Mouse (Mus musculus) CH12.LX (cell line): ENCODE measurements at regions not wholly inside any gene's neighbourhood (a gene's known extent, or its start where the extent isn't known, plus 50 kb on each side); places are given as distances from the start of the nearest gene placed in this dataset.

Source experiments
- DNase-seq: peaks from one replicate; pipeline ENCODE4 v3.0.0-alpha.2; 2013; ENCODE audit errors: extremely low read depth
- H3K27ac ChIP-seq: 2 replicates; pipeline ENCODE4 v1.5.1; 2012; ENCODE audit warnings: low read depth, mild to moderate bottlenecking, control low read depth, moderate library complexity; ENCODE audit not compliant: insufficient read depth
- H3K27me3 ChIP-seq: replicated peaks from 2 replicates; pipeline ENCODE3; 2012; ENCODE audit warnings: inconsistent platforms
- H3K36me3 ChIP-seq, 2 experiments: replicated peaks in 1 of 2; 2 replicates each; pipeline versions ENCODE3 to v1.6.1; 2012; ENCODE audit warnings: inconsistent platforms in 1 of 2, low read length in 1 of 2, mild to moderate bottlenecking in 1 of 2, mixed read lengths in 1 of 2, moderate library complexity in 1 of 2; ENCODE audit not compliant: control insufficient read depth in 1 of 2, insufficient read depth in 1 of 2
- H3K4me1 ChIP-seq, 2 experiments: 2 replicates each; pipeline ENCODE4 v1.6.1; 2012; ENCODE audit warnings: inconsistent platforms in 1 of 2, moderate library complexity in 1 of 2; ENCODE audit not compliant: insufficient read depth in 2 of 2, control insufficient read depth in 1 of 2
- H3K4me2 ChIP-seq: 2 replicates; pipeline ENCODE4 v1.6.1; 2012; ENCODE audit warnings: low read depth, mild to moderate bottlenecking, control low read depth; ENCODE audit not compliant: poor library complexity, insufficient read depth, severe bottlenecking
- H3K4me3 ChIP-seq, 3 experiments: fragments of 150-350 bp in 1 of 3; sonication (generic) in 1 of 3; replicated peaks in 1 of 3; 2 replicates each; pipeline versions ENCODE3 to v1.5.1; 2011 to 2012; ENCODE audit warnings: low read depth in 2 of 3, low read length in 2 of 3, mild to moderate bottlenecking in 2 of 3, moderate library complexity in 2 of 3, control low read depth in 1 of 3, improper control_type of control experiment in 1 of 3, inconsistent platforms in 1 of 3, mixed read lengths in 1 of 3; ENCODE audit not compliant: poor library complexity in 1 of 3
- H3K79me2 ChIP-seq: replicated peaks from 2 replicates; pipeline ENCODE4 v1.6.1; 2012; ENCODE audit warnings: mild to moderate bottlenecking, moderate library complexity; ENCODE audit not compliant: control insufficient read depth, poor library complexity, insufficient read depth, severe bottlenecking; ENCODE audit errors: extremely low read depth
- H3K9ac ChIP-seq: 2 replicates; pipeline ENCODE4 v1.6.1; 2012; ENCODE audit warnings: low read depth, mild to moderate bottlenecking, control low read depth, moderate library complexity; ENCODE audit not compliant: insufficient read depth
- H3K9me3 ChIP-seq: replicated peaks from 2 replicates; pipeline ENCODE3; 2012; ENCODE audit warnings: low read length, inconsistent platforms, mixed read lengths
- BHLHE40 ChIP-seq: IDR thresholded peaks from 2 replicates; pipeline ENCODE4 v1.6.1; 2011; ENCODE audit warnings: mild to moderate bottlenecking, low read depth, low read length, improper control_type of control experiment
- CHD1 ChIP-seq: IDR thresholded peaks from 2 replicates; pipeline ENCODE4 v1.6.1; 2012; ENCODE audit warnings: low read depth, low read length, improper control_type of control experiment, inconsistent platforms
- CTCF ChIP-seq, 2 experiments: IDR thresholded peaks in 1 of 2; conservative IDR thresholded peaks in 1 of 2; 2 replicates each; pipeline ENCODE4 v1.5.1; 2011 to 2012; ENCODE audit warnings: low read depth in 2 of 2, low read length in 2 of 2, improper control_type of control experiment in 1 of 2, inconsistent platforms in 1 of 2, mild to moderate bottlenecking in 1 of 2, moderate library complexity in 1 of 2
- E2F4 ChIP-seq: IDR thresholded peaks from 2 replicates; pipeline ENCODE4 v1.6.1; 2011; ENCODE audit warnings: low read depth, low read length, improper control_type of control experiment; ENCODE audit not compliant: insufficient replicate concordance
- ELF1 ChIP-seq: IDR thresholded peaks from 2 replicates; pipeline ENCODE4 v1.6.1; 2014; ENCODE audit warnings: low read depth, mild to moderate bottlenecking, inconsistent platforms, low read length, improper control_type of control experiment
- EP300 ChIP-seq: IDR thresholded peaks from 2 replicates; pipeline ENCODE4 v1.6.1; 2011; ENCODE audit warnings: low read length, improper control_type of control experiment
- ETS1 ChIP-seq: conservative IDR thresholded peaks from 2 replicates; pipeline ENCODE4 v1.6.1; 2012; ENCODE audit warnings: low read depth, mild to moderate bottlenecking, inconsistent platforms, low read length, improper control_type of control experiment, moderate library complexity
- GABPA ChIP-seq: IDR thresholded peaks from 2 replicates; pipeline ENCODE4 v1.6.1; 2012; ENCODE audit warnings: low read depth, low read length, improper control_type of control experiment, inconsistent platforms; ENCODE audit not compliant: insufficient replicate concordance
- HCFC1 ChIP-seq: IDR thresholded peaks from 2 replicates; pipeline ENCODE4 v1.6.1; 2012; ENCODE audit warnings: low read depth, mild to moderate bottlenecking, inconsistent platforms, low read length, improper control_type of control experiment
- IRF4 ChIP-seq: IDR thresholded peaks from 2 replicates; pipeline ENCODE4 v1.6.1; 2014; ENCODE audit warnings: low read depth, mild to moderate bottlenecking, inconsistent platforms, low read length, improper control_type of control experiment
- JUN ChIP-seq: IDR thresholded peaks from 2 replicates; pipeline ENCODE4 v1.6.1; 2011; ENCODE audit warnings: low read depth, mild to moderate bottlenecking, low read length, improper control_type of control experiment, moderate library complexity; ENCODE audit not compliant: insufficient read depth
- JUND ChIP-seq: conservative IDR thresholded peaks from 2 replicates; pipeline ENCODE4 v1.6.1; 2011; ENCODE audit warnings: low read depth, low read length, improper control_type of control experiment
- KAT2A ChIP-seq: IDR thresholded peaks from 2 replicates; pipeline ENCODE4 v1.6.1; 2012; ENCODE audit warnings: low read length, improper control_type of control experiment, inconsistent platforms; ENCODE audit not compliant: insufficient replicate concordance
- MAFK ChIP-seq: IDR thresholded peaks from 2 replicates; pipeline ENCODE4 v1.6.1; 2011; ENCODE audit warnings: low read length, improper control_type of control experiment; ENCODE audit not compliant: insufficient replicate concordance
- MAX ChIP-seq: IDR thresholded peaks from 2 replicates; pipeline ENCODE4 v1.6.1; 2011; ENCODE audit warnings: low read length, improper control_type of control experiment
- MAZ ChIP-seq: IDR thresholded peaks from 2 replicates; pipeline ENCODE4 v1.6.1; 2012; ENCODE audit warnings: low read depth, mild to moderate bottlenecking, inconsistent platforms, low read length, improper control_type of control experiment, moderate library complexity
- MEF2A ChIP-seq: IDR thresholded peaks from 2 replicates; pipeline ENCODE4 v1.6.1; 2014; ENCODE audit warnings: low read depth, mild to moderate bottlenecking, inconsistent platforms, low read length, improper control_type of control experiment, borderline replicate concordance
- MXI1 ChIP-seq: IDR thresholded peaks from 2 replicates; pipeline ENCODE4 v1.6.1; 2011; ENCODE audit warnings: mild to moderate bottlenecking, low read depth, low read length, improper control_type of control experiment
- NELFE ChIP-seq: IDR thresholded peaks from 2 replicates; pipeline ENCODE4 v1.6.1; 2011; ENCODE audit warnings: low read depth, low read length, improper control_type of control experiment
- NRF1 ChIP-seq: IDR thresholded peaks from 2 replicates; pipeline ENCODE4 v1.6.1; 2014; ENCODE audit warnings: low read depth, mild to moderate bottlenecking, inconsistent platforms, low read length, improper control_type of control experiment, moderate library complexity
- PAX5 ChIP-seq: IDR thresholded peaks from 2 replicates; pipeline ENCODE4 v1.6.1; 2012; ENCODE audit warnings: low read length, inconsistent platforms, mixed read lengths
- POLR2A ChIP-seq: IDR thresholded peaks from 2 replicates; pipeline ENCODE4 v1.6.1; 2011; ENCODE audit warnings: low read depth, mild to moderate bottlenecking, improper control_type of control experiment, low read length
- RAD21 ChIP-seq: IDR thresholded peaks from 2 replicates; pipeline ENCODE4 v1.6.1; 2011; ENCODE audit warnings: low read depth, mild to moderate bottlenecking, low read length, improper control_type of control experiment, moderate library complexity
- RCOR1 ChIP-seq: conservative IDR thresholded peaks from 2 replicates; pipeline ENCODE4 v1.6.1; 2012; ENCODE audit warnings: low read depth, mild to moderate bottlenecking, inconsistent platforms, low read length, improper control_type of control experiment
- SIN3A ChIP-seq: IDR thresholded peaks from 2 replicates; pipeline ENCODE4 v1.6.1; 2012; ENCODE audit warnings: low read length, improper control_type of control experiment, inconsistent platforms
- SMC3 ChIP-seq: IDR thresholded peaks from 2 replicates; pipeline ENCODE4 v1.6.1; 2011; ENCODE audit warnings: low read depth, low read length, improper control_type of control experiment
- UBTF ChIP-seq: IDR thresholded peaks from 2 replicates; pipeline ENCODE4 v1.6.1; 2012; ENCODE audit warnings: low read depth, mild to moderate bottlenecking, inconsistent platforms, low read length, improper control_type of control experiment, moderate library complexity
- USF1 ChIP-seq: IDR thresholded peaks from 2 replicates; pipeline ENCODE4 v1.6.1; 2014; ENCODE audit warnings: low read depth, mild to moderate bottlenecking, inconsistent platforms, low read length, improper control_type of control experiment
- USF2 ChIP-seq: conservative IDR thresholded peaks from 2 replicates; pipeline ENCODE4 v1.6.1; 2011; ENCODE audit warnings: low read depth, low read length, improper control_type of control experiment
- ZC3H11A ChIP-seq: IDR thresholded peaks from 2 replicates; pipeline ENCODE4 v1.6.1; 2012; ENCODE audit warnings: low read depth, mild to moderate bottlenecking, inconsistent platforms, low read length, improper control_type of control experiment
- ZKSCAN1 ChIP-seq: IDR thresholded peaks from 2 replicates; pipeline ENCODE4 v1.6.1; 2012; ENCODE audit warnings: low read depth, inconsistent platforms, low read length, improper control_type of control experiment, borderline replicate concordance
- ZMIZ1 ChIP-seq: IDR thresholded peaks from 2 replicates; pipeline ENCODE4 v1.6.1; 2012; ENCODE audit warnings: low read depth, mild to moderate bottlenecking, inconsistent platforms, low read length, improper control_type of control experiment
- dilution Hi-C: fragments of 300-500 bp; cut with MboI; formaldehyde crosslinking; loops from 2 replicates; pipeline ENCODE4 v1.14.3; 2020; ENCODE audit warnings: low sequenced_read_pairs; ENCODE audit not compliant: extremely low pct_unique_long_range_greater_than_20kb, extremely low pct_ligation_motif_present
- in situ Hi-C: fragments of 300-500 bp; cut with MboI; formaldehyde crosslinking; loops from 3 replicates; pipeline ENCODE4 v1.14.3; 2019; ENCODE audit warnings: low sequenced_read_pairs, low pct_ligation_motif_present, low pct_unique_long_range_greater_than_20kb, mixed read lengths

GRCm38 (mm10) chr19:26412684-26413083 is 192.2 kb upstream of the Smarca2 start:
- no peaks in the 10 kb centered on the region for H3K27me3 ChIP-seq
- peaks cover 5 to 22% of the 10 kb centered on the region in 2 experiments; a peak in 3 of 4 replicates for H3K4me1 ChIP-seq
- H3K36me3 ChIP-seq: no peaks in the 10 kb centered on the region
- no peaks in the 10 kb centered on the region for H3K9me3 ChIP-seq
- no peak overlapping the region for H3K4me3 ChIP-seq
- no peak overlapping the region for H3K4me2 ChIP-seq
- no peak overlapping the region for H3K27ac ChIP-seq
- H3K9ac ChIP-seq: no peak overlapping the region
- dilution Hi-C loops: no loop called here
- no peaks in the 10 kb centered on the region for H3K79me2 ChIP-seq
- TF ChIP-seq MAZ: no peak
- TF ChIP-seq ETS1: no peak
- no peak for TF ChIP-seq RAD21
- TF ChIP-seq IRF4: no peak
- no peak for TF ChIP-seq MXI1
- no peak for TF ChIP-seq ZMIZ1
- TF ChIP-seq GABPA: no peak
- TF ChIP-seq SIN3A: no peak
- TF ChIP-seq MAX: no peak
- no peak for TF ChIP-seq CTCF (conservative IDR thresholded peaks at IDR 0.05 in 1 of 2, IDR thresholded peaks at IDR 0.05 in 1 of 2; ENCODE audit: low read depth in 2 of 2, low read length in 2 of 2)
- no peak for TF ChIP-seq RCOR1
- no peak for TF ChIP-seq PAX5
- no peak for TF ChIP-seq MEF2A
- TF ChIP-seq, all 38 proteins: peak for 0
- in situ Hi-C loops: no loop called here
- no peak for DNase-seq

GRCm38 (mm10) chr19:26414476-26415024 is 190.3 kb upstream of the Smarca2 start:
- in situ Hi-C loops: no loop called here
- dilution Hi-C loops: no loop called here
- TF ChIP-seq KAT2A (no peak), NELFE (no peak), SMC3 (no peak), CTCF (conservative IDR thresholded peaks at IDR 0.05 in 1 of 2, IDR thresholded peaks at IDR 0.05 in 1 of 2; ENCODE audit: low read depth in 2 of 2, low read length in 2 of 2) (no peak), MAFK (peak; percentile 66; the same call in 1 of the 2 replicates), JUND (peak; percentile 63), EP300 (peak; percentile 75), ZMIZ1 (no peak), POLR2A (no peak), ELF1 (no peak), GABPA (no peak), SIN3A (no peak), MAX (no peak), IRF4 (peak; percentile 71), JUN (peak; percentile 43), USF1 (no peak), MEF2A (peak; percentile 68; the same call in 1 of the 2 replicates), UBTF (no peak), ZC3H11A (no peak), BHLHE40 (peak; percentile 60), MAZ (0 out of 2 replicates have a peak, but pooled peaks have one; percentile 23), ZKSCAN1 (no peak), PAX5 (no peak), E2F4 (no peak), HCFC1 (no peak), NRF1 (no peak), USF2 (no peak), CHD1 (no peak)

More at GRCm38 (mm10) chr19:26414476-26415024, 190.3 kb upstream of the Smarca2 start:
- Histone ChIP-seq H3K79me2 (no peaks in the 10 kb centered on the region), H3K9ac (no peak overlapping the region), H3K27ac (no peak overlapping the region), H3K9me3 (no peaks in the 10 kb centered on the region), H3K27me3 (no peaks in the 10 kb centered on the region), H3K4me3 (no peak overlapping the region), H3K36me3 (no peaks in the 10 kb centered on the region), H3K4me1 (peaks cover 5 to 22% of the 10 kb centered on the region in 2 experiments; a peak in 3 of 4 replicates), H3K4me2 (peak overlapping the region; percentile 78)
- DNase-seq: peak; percentile 75
